9 mouse cellular contexts compared by ENCODE assay signal in genomic region chr14:55783958-55784235, GRCm38 (mm10). TPM values are rescaled to one million over a fixed set of nuclear protein-coding genes. Genes with fewer than 3 reads are reported as not detected.
DNase-seq lines count a peak whose midpoint lies in the region; ATAC-seq and TF ChIP-seq lines count a peak whose summit lies in the region.
"Had no signal": no experiment of that assay in that cellular context is flagged by ENCODE, and none has a peak within 500 bp of the region (broad histone marks: within the 10 kb centered on the region; RNA-seq: fewer than 3 reads in every experiment).

Adcy4 (minus strand) TSS chr14:55784095.

- no peak for ATAC-seq in forebrain, embryonic 14.5 days
- ATAC-seq in hindbrain, embryonic 12.5 days (ENCODE audit: low FRiP score), result no peak
- no peak for ATAC-seq in liver, embryonic 13.5 days (ENCODE audit: low read depth)
- ATAC-seq in megakaryocyte progenitor cell, adult 5-6 weeks (replicated peaks; ENCODE audit: poor library complexity), result no peak

- H3K4me3 ChIP-seq in liver, adult 2 months (ENCODE audit: insufficient read depth, low read depth, low read length), result peak within 1 kb of the TSS; percentile 52
- peak within 1 kb of the TSS; percentile 12; the same call in 1 of the 2 replicates for H3K4me3 ChIP-seq in forebrain, embryonic 14.5 days (ENCODE audit: low read depth, low read length)
- H3K4me3 ChIP-seq in hindbrain, embryonic 12.5 days, result peak within 1 kb of the TSS; percentile 34
- peak within 1 kb of the TSS; percentile 41 for H3K4me3 ChIP-seq in liver, embryonic 13.5 days (replicated peaks)
- H3K4me3 ChIP-seq in olfactory bulb, adult 2 months (ENCODE audit: insufficient read depth, low read depth, low read length), result peak within 1 kb of the TSS; percentile 25; the same call in 1 of the 2 replicates
- H3K4me3 ChIP-seq: erythroblast, embryonic 14.5 days had no signal

- TF ChIP-seq POLR2A in liver, adult 2 months (IDR thresholded peaks at IDR 0.05; ENCODE audit: extremely low read depth, insufficient read depth, low read length), result no peak
- no peak for TF ChIP-seq POLR2A in olfactory bulb, adult 2 months (IDR thresholded peaks at IDR 0.05; ENCODE audit: insufficient read depth, low read depth, low read length)

- 13% methylated on average over 13 of the region's 13 CpGs for WGBS in liver, adult 2 months
- WGBS in forebrain, embryonic 14.5 days, result 4% methylated on average over 13 of the region's 13 CpGs
- WGBS in hindbrain, embryonic 12.5 days, result 3% methylated on average over 13 of the region's 13 CpGs
- 16% methylated on average over 13 of the region's 13 CpGs for WGBS in liver, embryonic 13.5 days (ENCODE audit: insufficient replicate concordance)
- WGBS in olfactory bulb, adult 2 months, result 10% methylated on average over 13 of the region's 13 CpGs

- no peaks in the 10 kb centered on the region for H3K79me2 ChIP-seq in liver, adult 2 months (ENCODE audit: control insufficient read depth, insufficient read depth, low read length)

- no peak for DNase-seq in liver, adult 2 months (ENCODE audit: extremely low read depth, low read depth, low spot score)
- DNase-seq in liver, result no peak
- no peak for DNase-seq in forebrain, embryonic 14.5 days (ENCODE audit: low spot score)
- DNase-seq in liver, embryonic 13.5 days, result no peak
- no peak for DNase-seq in layer of hippocampus, adult 9-10 months (ENCODE audit: low spot score)

- H3K27ac ChIP-seq in liver, adult 2 months (replicated peaks; ENCODE audit: insufficient read depth, low read depth, low read length), result peak within 1 kb of the TSS; percentile 49; the same call in 1 of the 2 replicates
- no peak within 1 kb of the TSS for H3K27ac ChIP-seq in forebrain, embryonic 14.5 days (ENCODE audit: low read depth, low read length)
- H3K27ac ChIP-seq in hindbrain, embryonic 12.5 days, result peak within 1 kb of the TSS; percentile 12; the same call in 1 of the 2 replicates
- H3K27ac ChIP-seq in liver, embryonic 13.5 days, result no peak within 1 kb of the TSS
- H3K27ac ChIP-seq in olfactory bulb, adult 2 months (ENCODE audit: insufficient read depth, low read depth, low read length), result no peak within 1 kb of the TSS

- H3K4me1 ChIP-seq in liver, adult 2 months (ENCODE audit: control insufficient read depth, insufficient read depth, low read length), result peaks cover 2% of the 10 kb centered on the region; the same call in 1 of the 2 replicates
- H3K4me1 ChIP-seq in forebrain, embryonic 14.5 days (ENCODE audit: control insufficient read depth, insufficient read depth, low read length), result no peaks in the 10 kb centered on the region
- H3K4me1 ChIP-seq in hindbrain, embryonic 12.5 days, result peaks cover 18% of the 10 kb centered on the region
- H3K4me1 ChIP-seq in liver, embryonic 13.5 days (replicated peaks), result peaks cover 19% of the 10 kb centered on the region
- peaks cover 17% of the 10 kb centered on the region for H3K4me1 ChIP-seq in olfactory bulb, adult 2 months (ENCODE audit: control insufficient read depth, insufficient read depth, low read length)

- no peaks in the 10 kb centered on the region for H3K9me3 ChIP-seq in forebrain, embryonic 14.5 days (replicated peaks; ENCODE audit: control insufficient read depth, low read length)
- H3K9me3 ChIP-seq in hindbrain, embryonic 12.5 days (replicated peaks), result no peaks in the 10 kb centered on the region
- H3K9me3 ChIP-seq in liver, embryonic 13.5 days (replicated peaks), result no peaks in the 10 kb centered on the region

- H3K9ac ChIP-seq in liver, adult 2 months (ENCODE audit: low read depth, low read length), result peak within 1 kb of the TSS; percentile 46
- H3K9ac ChIP-seq in forebrain, embryonic 14.5 days (ENCODE audit: low read length), result no peak within 1 kb of the TSS; the same call in 1 of the 2 replicates
- H3K9ac ChIP-seq in hindbrain, embryonic 12.5 days, result peak within 1 kb of the TSS; percentile 41
- no peak within 1 kb of the TSS for H3K9ac ChIP-seq in liver, embryonic 13.5 days

- TF ChIP-seq CTCF in liver, adult 2 months (IDR thresholded peaks at IDR 0.05; ENCODE audit: low read depth, low read length), result no peak
- TF ChIP-seq CTCF in olfactory bulb, adult 2 months (IDR thresholded peaks at IDR 0.05; ENCODE audit: insufficient read depth, low read depth, low read length), result no peak

- H3K36me3 ChIP-seq in liver, adult 2 months (ENCODE audit: control insufficient read depth, insufficient read depth, low read length), result no peaks in the 10 kb centered on the region
- H3K36me3 ChIP-seq in forebrain, embryonic 14.5 days (ENCODE audit: control insufficient read depth, insufficient read depth, low read length), result no peaks in the 10 kb centered on the region
- no peaks in the 10 kb centered on the region for H3K36me3 ChIP-seq in hindbrain, embryonic 12.5 days
- H3K36me3 ChIP-seq in liver, embryonic 13.5 days, result 0 out of 2 replicates have a peak, but pooled peaks cover 2% of the 10 kb centered on the region

- no peaks in the 10 kb centered on the region; the same call in 1 of the 2 replicates for H3K27me3 ChIP-seq in liver, adult 2 months (ENCODE audit: control insufficient read depth, insufficient read depth, low read length)
- H3K27me3 ChIP-seq in forebrain, embryonic 14.5 days (replicated peaks; ENCODE audit: control insufficient read depth, insufficient read depth, low read length), result peaks cover 50% of the 10 kb centered on the region
- H3K27me3 ChIP-seq in hindbrain, embryonic 12.5 days, result peaks cover 80% of the 10 kb centered on the region
- H3K27me3 ChIP-seq in liver, embryonic 13.5 days, result peaks cover 63% of the 10 kb centered on the region

- peak within 1 kb of the TSS; percentile 34 for H3K4me2 ChIP-seq in forebrain, embryonic 14.5 days (ENCODE audit: low read length)
- H3K4me2 ChIP-seq in hindbrain, embryonic 12.5 days (replicated peaks), result peak within 1 kb of the TSS; percentile 45
- H3K4me2 ChIP-seq in liver, embryonic 13.5 days, result peak within 1 kb of the TSS; percentile 48

RNA-seq across cellular contexts. Expression of gene Adcy4, which starts in this region (rescaled TPM):
- total RNA-seq in liver, adult 2 months (2014; rRNA removed), result 2.4 and 3.6 TPM in 2 replicates
- polyA plus RNA-seq in liver, adult 2 months (2012; rRNA removed), result 3.3 and 4.5 TPM in 2 replicates
- 1.9 and 3.3 TPM in 2 replicates for polyA plus RNA-seq in forebrain, embryonic 14.5 days (2014; fragmentation: Nextera tagmentation; extraction: Ambion mirVana)
- polyA plus RNA-seq in hindbrain, embryonic 12.5 days (2016; fragmentation: Nextera tagmentation; extraction: Ambion mirVana), result 15.7 and 19.5 TPM in 2 replicates
- polyA plus RNA-seq in liver, embryonic 13.5 days (2015; fragmentation: Nextera tagmentation; extraction: Ambion mirVana), result 1.8 and 2.2 TPM in 2 replicates
- polyA plus RNA-seq in olfactory bulb, adult 2 months (2012; ENCODE audit: insufficient read depth, insufficient read length, low replicate concordance, missing spikeins), result not detected in 2 replicates
- total RNA-seq in megakaryocyte progenitor cell, adult 5-6 weeks (2015), result 0.05 TPM in 1 of 2 replicates, not detected in the other
- not detected in 2 replicates for total RNA-seq in megakaryocyte progenitor cell, adult 5-6 weeks (2017)

Comparison
In these comparisons a context has a peak if more than half of its experiments do, and no peak if none do; other contexts are left out.
1. H3K27ac ChIP-seq: peak in liver, adult 2 months (single experiment) and hindbrain, embryonic 12.5 days (single experiment); none in forebrain, embryonic 14.5 days (single experiment), liver, embryonic 13.5 days (single experiment) and olfactory bulb, adult 2 months (single experiment).
2. H3K9ac ChIP-seq: peak in liver, adult 2 months (single experiment) and hindbrain, embryonic 12.5 days (single experiment); none in forebrain, embryonic 14.5 days (single experiment) and liver, embryonic 13.5 days (single experiment).
3. Peak in every context shown above with its lines, with median percentiles within 50 percentile points of each other: H3K4me3 ChIP-seq and H3K4me2 ChIP-seq.